Mouse (Mus musculus) forebrain, embryonic 16.5 days (tissue): ENCODE measurements around the gene Faim. TPM values are rescaled to one million over a fixed set of nuclear protein-coding genes. Genes with fewer than 3 reads are reported as not detected.
A peak's percentile ranks its signal among the peaks of the same experiment; 100 is the strongest.

Experiments
- ATAC-seq: fragments of 200-750 bp; cut with Nextera tagmentation; 2 replicates; pipeline ENCODE4 v1.8.0; 2017; ENCODE audit warnings: mild to moderate bottlenecking, moderate library complexity
- H3K27ac ChIP-seq: fragments of 300-500 bp; sonication (generic); 2 replicates; pipeline ENCODE4 v1.5.1; 2014; ENCODE audit warnings: low read length, control low read depth
- H3K27me3 ChIP-seq: fragments of 300-500 bp; sonication (generic); replicated peaks from 2 replicates; pipeline ENCODE4 v1.6.1; 2014; ENCODE audit warnings: low read length; ENCODE audit not compliant: control insufficient read depth, insufficient read depth
- H3K36me3 ChIP-seq: fragments of 300-500 bp; sonication (generic); 2 replicates; pipeline ENCODE4 v1.6.1; 2014; ENCODE audit not compliant: control insufficient read depth, insufficient read depth
- H3K4me1 ChIP-seq: fragments of 300-500 bp; sonication (generic); replicated peaks from 2 replicates; pipeline ENCODE4 v1.6.1; 2014; ENCODE audit warnings: low read length; ENCODE audit not compliant: control insufficient read depth, insufficient read depth
- H3K4me2 ChIP-seq: fragments of 300-500 bp; sonication (generic); 2 replicates; pipeline ENCODE4 v1.6.1; 2014; ENCODE audit warnings: mild to moderate bottlenecking, low read length, control low read depth
- H3K4me3 ChIP-seq: fragments of 300-500 bp; sonication (generic); replicated peaks from 2 replicates; pipeline ENCODE4 v1.5.1; 2014; ENCODE audit warnings: mild to moderate bottlenecking, low read length, control low read depth
- H3K9ac ChIP-seq: fragments of 300-500 bp; sonication (generic); replicated peaks from 2 replicates; pipeline ENCODE4 v1.6.1; 2014; ENCODE audit warnings: low read depth, low read length, control low read depth
- H3K9me3 ChIP-seq: fragments of 300-500 bp; sonication (generic); 2 replicates; pipeline ENCODE4 v1.6.1; 2016; ENCODE audit warnings: low read length; ENCODE audit not compliant: control insufficient read depth
- WGBS: fragments of 180-500 bp; shearing (Covaris S2); extraction: QIAGEN DNeasy Blood & Tissue Kit; methylation state at CpG from one replicate; pipeline ENCODE4 v1.1.7; 2014; 5-methylcytosine and 5-hydroxymethylcytosine counted together
- polyA plus RNA-seq: library from polyadenylated mRNA; unstranded; fragments of >200 nt; fragmentation: Nextera tagmentation; extraction: Ambion mirVana; gene quantifications from 2 replicates; pipeline ENCODE4 v1.2.1, GENCODE M21; 2015

The Faim gene
- polyA plus RNA-seq, 1 experiment from 2014 or later = 102 TPM

- peaks cover 34% of the 10 kb centered on the region for H3K4me1 ChIP-seq
- H3K9ac ChIP-seq = no peak overlapping the region; the same call in 1 of the 2 replicates
- no peak overlapping the region for H3K27ac ChIP-seq
- H3K36me3 ChIP-seq = no peaks in the 10 kb centered on the region
- peak overlapping the region; percentile 43 for H3K4me3 ChIP-seq
- under 1% methylated on average over 80 of the region's 80 CpGs for WGBS
- peak; percentile 49 for ATAC-seq
- H3K27me3 ChIP-seq = peaks cover 74% of the 10 kb centered on the region
- H3K9me3 ChIP-seq = no peaks in the 10 kb centered on the region
- H3K4me2 ChIP-seq = peak overlapping the region; percentile 65
These were observed 29.4 kb upstream of the Faim start for GRCm38 (mm10) chr9:98956591-98957381.

DNA sequence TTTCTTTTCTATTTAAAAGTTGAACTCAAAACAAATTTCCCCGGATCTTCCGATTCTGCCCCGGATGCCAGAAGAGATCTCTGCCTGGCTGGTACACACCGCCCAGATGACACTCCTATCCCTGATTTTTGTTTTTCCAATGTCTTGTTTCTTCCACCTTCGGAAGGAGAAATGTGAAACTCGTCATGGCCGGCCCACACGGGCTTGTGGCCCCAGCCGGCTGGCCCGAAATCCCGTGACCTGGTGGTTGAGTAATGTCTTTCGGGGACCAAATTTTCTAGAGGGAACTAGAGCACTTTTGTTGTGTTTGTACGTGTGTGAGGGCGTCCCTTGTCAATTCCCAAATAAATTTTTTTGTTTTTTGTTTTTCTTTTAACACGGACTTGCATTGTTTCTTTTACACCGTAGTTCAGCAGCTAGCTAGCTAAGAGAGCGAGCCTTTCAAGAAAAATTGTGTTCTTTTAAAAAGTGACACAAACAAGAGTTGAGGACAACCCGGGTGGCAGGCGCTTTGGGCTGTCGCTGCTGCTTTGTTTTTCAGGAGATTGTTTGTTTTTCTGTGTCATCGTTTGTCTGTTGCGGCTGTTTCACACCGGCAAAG, 28.3 kb upstream of the Faim start:
- Histone ChIP-seq H3K4me1 (peaks cover 28% of the 10 kb centered on the region), H3K9me3 (no peaks in the 10 kb centered on the region), H3K36me3 (no peaks in the 10 kb centered on the region), H3K4me2 (no peak overlapping the region), H3K27ac (no peak overlapping the region), H3K9ac (no peak overlapping the region), H3K27me3 (peaks cover 76% of the 10 kb centered on the region), H3K4me3 (no peak overlapping the region)
- WGBS = under 1% methylated on average over 23 of the region's 23 CpGs
- no peak for ATAC-seq

GRCm38 (mm10) chr9:98958628-98959027, 27.5 kb upstream of the Faim start:
- Histone ChIP-seq H3K4me1 (peaks cover 28% of the 10 kb centered on the region), H3K4me2 (no peak overlapping the region), H3K4me3 (no peak overlapping the region), H3K36me3 (no peaks in the 10 kb centered on the region), H3K27me3 (peaks cover 77% of the 10 kb centered on the region), H3K27ac (no peak overlapping the region), H3K9ac (no peak overlapping the region), H3K9me3 (no peaks in the 10 kb centered on the region)
- WGBS = 4% methylated on average over 6 of the region's 6 CpGs
- no peak for ATAC-seq

- Histone ChIP-seq H3K9me3 (no peaks in the 10 kb centered on the region), H3K4me2 (no peak overlapping the region), H3K4me3 (no peak overlapping the region), H3K27ac (no peak overlapping the region), H3K9ac (no peak overlapping the region), H3K4me1 (peaks cover 24% of the 10 kb centered on the region), H3K27me3 (peaks cover 75% of the 10 kb centered on the region), H3K36me3 (no peaks in the 10 kb centered on the region)
- no peak for ATAC-seq
- 28% methylated on average over 3 of the region's 3 CpGs for WGBS
These were observed 26.3 kb upstream of the Faim start for GRCm38 (mm10) chr9:98959851-98960250.

- WGBS = 24% methylated on average over 5 of the region's 5 CpGs
- H3K36me3 ChIP-seq = no peaks in the 10 kb centered on the region
- H3K4me1 ChIP-seq = peaks cover 19% of the 10 kb centered on the region
- ATAC-seq = no peak
- no peak overlapping the region for H3K4me2 ChIP-seq
- H3K9me3 ChIP-seq = no peaks in the 10 kb centered on the region
- H3K27me3 ChIP-seq = peaks cover 78% of the 10 kb centered on the region
- no peak overlapping the region for H3K9ac ChIP-seq
- H3K27ac ChIP-seq = no peak overlapping the region
- H3K4me3 ChIP-seq = no peak overlapping the region
These were observed 25.8 kb upstream of the Faim start for GRCm38 (mm10) chr9:98960348-98960747.

DNA sequence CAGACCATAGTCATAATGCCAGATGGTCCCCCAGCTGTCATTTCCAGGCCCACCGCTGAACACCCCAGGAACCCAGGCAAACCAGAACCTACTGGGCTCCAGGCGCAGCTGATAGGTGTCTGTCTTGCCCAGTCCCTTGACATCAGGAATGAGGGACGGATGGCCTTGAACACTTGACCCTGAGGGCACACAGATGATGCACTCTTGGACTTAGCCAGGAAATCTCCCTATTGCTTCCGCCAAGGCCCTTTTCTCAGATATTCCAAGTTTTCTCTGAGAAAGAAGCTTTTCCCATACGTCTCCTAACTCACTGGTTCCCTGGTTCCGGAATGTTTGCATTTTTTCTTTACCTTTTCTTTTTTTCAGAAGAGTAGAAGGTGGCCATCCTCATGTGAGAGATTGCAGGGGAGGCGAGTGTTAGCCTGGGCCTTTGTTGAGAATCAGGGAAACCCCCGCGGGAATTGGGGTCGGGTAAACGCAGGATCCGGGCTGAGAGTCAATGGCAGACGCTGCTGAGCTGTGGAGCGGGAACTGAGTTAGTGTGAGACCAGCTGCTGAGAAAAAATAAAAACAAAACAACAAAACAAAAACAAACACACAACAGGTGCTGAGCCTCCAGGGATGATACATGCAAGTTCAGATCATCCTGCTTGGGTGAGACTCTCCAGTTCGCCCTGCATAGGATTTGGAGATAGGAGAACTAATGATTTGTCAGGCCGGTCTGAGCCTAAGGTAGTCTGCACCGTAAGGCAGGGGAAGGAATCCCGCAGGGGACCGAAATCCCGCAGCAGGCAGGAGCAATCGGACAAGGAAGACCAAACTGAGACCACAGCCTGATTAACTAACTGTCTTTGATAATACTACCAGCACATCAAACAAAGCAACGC, 24.3 kb upstream of the Faim start:
- Histone ChIP-seq H3K4me3 (no peak overlapping the region), H3K36me3 (no peaks in the 10 kb centered on the region), H3K27ac (no peak overlapping the region), H3K9ac (no peak overlapping the region), H3K27me3 (peaks cover 78% of the 10 kb centered on the region), H3K4me1 (peaks cover 4% of the 10 kb centered on the region), H3K9me3 (no peaks in the 10 kb centered on the region), H3K4me2 (no peak overlapping the region)
- 4% methylated on average over 22 of the region's 22 CpGs for WGBS
- no peak for ATAC-seq

DNA sequence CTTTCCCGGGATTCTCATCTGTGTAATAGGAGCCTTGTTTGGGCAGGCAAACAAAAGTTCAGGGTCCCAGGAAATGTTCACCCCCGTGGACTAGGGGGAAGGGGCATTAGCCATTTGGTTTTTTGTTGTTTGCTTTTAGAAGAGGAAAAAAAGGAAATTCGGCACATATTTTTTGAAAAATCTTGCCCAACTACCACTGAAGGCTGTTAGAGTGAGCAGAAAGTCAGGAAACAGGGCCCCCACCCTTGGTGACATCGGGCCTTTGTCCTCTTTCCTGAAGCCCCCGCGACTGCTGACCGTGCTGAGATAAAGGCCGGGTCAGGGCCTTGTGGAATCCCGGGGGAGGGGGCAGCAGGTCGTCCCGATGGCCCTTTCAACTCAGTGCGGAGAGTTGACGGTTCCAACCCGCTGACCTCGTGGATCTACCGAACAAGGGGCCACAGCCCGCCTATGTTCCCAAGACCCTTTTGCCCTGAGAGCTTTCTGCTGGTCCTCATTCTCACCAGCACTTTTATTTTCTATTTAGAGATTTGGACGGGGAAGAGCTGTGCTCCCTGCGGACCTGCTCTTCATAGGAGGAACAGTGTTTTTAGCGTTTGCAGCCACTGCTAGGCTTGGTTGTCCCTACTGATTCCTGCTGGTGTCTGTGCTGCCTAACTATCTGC, 23.6 kb upstream of the Faim start:
- H3K9me3 ChIP-seq = no peaks in the 10 kb centered on the region
- no peaks in the 10 kb centered on the region for H3K36me3 ChIP-seq
- no peak for ATAC-seq
- WGBS = under 1% methylated on average over 20 of the region's 20 CpGs
- H3K4me2 ChIP-seq = no peak overlapping the region
- H3K27ac ChIP-seq = no peak overlapping the region
- H3K4me1 ChIP-seq = no peaks in the 10 kb centered on the region
- H3K27me3 ChIP-seq = peaks cover 82% of the 10 kb centered on the region
- H3K4me3 ChIP-seq = no peak overlapping the region
- H3K9ac ChIP-seq = no peak overlapping the region

GRCm38 (mm10) chr9:98963661-98964060, 22.5 kb upstream of the Faim start:
- ATAC-seq = no peak

GRCm38 (mm10) chr9:98965084-98965483, 21.1 kb upstream of the Faim start:
- H3K4me3 ChIP-seq = no peak overlapping the region
- 1% methylated on average over 18 of the region's 18 CpGs for WGBS
- H3K4me1 ChIP-seq = no peaks in the 10 kb centered on the region
- H3K27me3 ChIP-seq = peaks cover 69% of the 10 kb centered on the region
- H3K4me2 ChIP-seq = no peak overlapping the region
- no peaks in the 10 kb centered on the region for H3K36me3 ChIP-seq
- H3K27ac ChIP-seq = no peak overlapping the region
- H3K9ac ChIP-seq = no peak overlapping the region
- no peak for ATAC-seq
- no peaks in the 10 kb centered on the region for H3K9me3 ChIP-seq

More at GRCm38 (mm10) chr9:98963661-98964060, 22.5 kb upstream of the Faim start:
- 4% methylated on average over 18 of the region's 18 CpGs for WGBS
- Histone ChIP-seq H3K4me1 (no peaks in the 10 kb centered on the region), H3K9me3 (no peaks in the 10 kb centered on the region), H3K27ac (no peak overlapping the region), H3K4me2 (no peak overlapping the region), H3K9ac (no peak overlapping the region), H3K4me3 (no peak overlapping the region), H3K27me3 (peaks cover 77% of the 10 kb centered on the region), H3K36me3 (no peaks in the 10 kb centered on the region)
